Mouse (Mus musculus): ENCODE data around the gene Gfi1b. TPM values are rescaled to one million over a fixed set of nuclear protein-coding genes. Genes with fewer than 3 reads are reported as not detected.

Gene Gfi1b
- polyA plus RNA-seq, 1 experiment from 2014 or later = 0.09 TPM

DNA sequence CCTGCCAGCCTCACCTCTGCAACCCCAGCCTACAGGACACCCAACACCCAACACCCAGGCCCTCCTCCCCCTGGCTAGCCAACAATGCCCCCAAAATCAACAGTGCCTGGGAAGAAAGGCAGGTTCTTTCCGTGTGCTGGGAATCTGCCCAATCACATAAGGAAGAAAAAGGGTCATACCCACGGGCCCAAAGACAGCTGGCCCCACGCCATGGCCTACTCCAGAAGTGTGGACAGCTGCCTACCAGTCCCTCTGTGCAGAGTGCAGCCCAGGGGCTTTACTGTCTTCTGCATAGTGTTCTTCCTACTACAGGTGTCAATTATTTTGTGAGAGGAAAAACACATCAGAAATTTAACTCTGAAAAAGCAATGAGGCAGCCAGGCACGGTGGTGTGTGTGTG, 46.4 kb downstream of the Gfi1b start:
- WGBS = 82% methylated on average over 4 of the region's 4 CpGs
- no peak overlapping the region for H3K4me2 ChIP-seq (ENCODE audit: low read length)
- H3K4me3 ChIP-seq (replicated peaks; ENCODE audit: low read depth, low read length) = no peak overlapping the region
- no peaks in the 10 kb centered on the region for H3K9me3 ChIP-seq (replicated peaks; ENCODE audit: low read length)
- H3K36me3 ChIP-seq (ENCODE audit: insufficient read depth, low read length) = peaks cover 53% of the 10 kb centered on the region
- ATAC-seq (replicated peaks; ENCODE audit: low FRiP score, low read depth) (no peak), DNase-seq (ENCODE audit: low spot score) (no peak)
- no peaks in the 10 kb centered on the region for H3K27me3 ChIP-seq (ENCODE audit: insufficient read depth, low read length)
- no peak overlapping the region for H3K9ac ChIP-seq (ENCODE audit: low read depth, low read length)
- no peak for TF ChIP-seq CTCF (IDR thresholded peaks at IDR 0.05; ENCODE audit: low read depth)
- no peak overlapping the region for H3K27ac ChIP-seq
- no peaks in the 10 kb centered on the region for H3K4me1 ChIP-seq (replicated peaks; ENCODE audit: insufficient read depth, low read length)

DNA sequence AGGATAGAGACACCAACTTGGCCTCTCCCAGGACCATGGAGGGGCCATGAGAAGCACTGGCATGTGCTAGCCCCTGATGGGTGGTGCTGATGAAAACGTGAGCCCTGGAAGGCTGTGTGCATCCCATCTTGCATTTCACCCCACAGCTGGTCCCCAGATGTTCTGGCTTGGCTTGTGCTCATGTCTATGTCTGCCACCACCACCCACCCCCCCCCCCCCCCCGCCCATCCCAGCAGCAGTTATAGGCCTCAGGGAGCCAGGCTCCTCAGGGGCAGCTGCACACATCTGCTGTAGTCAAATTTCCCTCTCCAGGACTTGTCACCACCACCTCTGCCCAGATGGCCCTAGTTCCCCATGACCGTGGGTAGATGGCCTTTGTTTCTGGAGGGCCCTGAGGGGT, 51.9 kb downstream of the Gfi1b start:
- Histone ChIP-seq H3K36me3 (ENCODE audit: insufficient read depth, low read length) (peaks cover 60% of the 10 kb centered on the region), H3K27me3 (ENCODE audit: insufficient read depth, low read length) (no peaks in the 10 kb centered on the region), H3K9ac (ENCODE audit: low read depth, low read length) (no peak overlapping the region), H3K9me3 (replicated peaks; ENCODE audit: low read length) (no peaks in the 10 kb centered on the region), H3K27ac (no peak overlapping the region), H3K4me3 (replicated peaks; ENCODE audit: low read depth, low read length) (no peak overlapping the region), H3K4me2 (ENCODE audit: low read length) (no peak overlapping the region), H3K4me1 (replicated peaks; ENCODE audit: insufficient read depth, low read length) (no peaks in the 10 kb centered on the region)
- DNase-seq (ENCODE audit: low spot score) (no peak), ATAC-seq (replicated peaks; ENCODE audit: low FRiP score, low read depth) (no peak)
- 74% methylated on average over 2 of the region's 3 CpGs for WGBS
- TF ChIP-seq CTCF (IDR thresholded peaks at IDR 0.05; ENCODE audit: low read depth) = no peak

DNA sequence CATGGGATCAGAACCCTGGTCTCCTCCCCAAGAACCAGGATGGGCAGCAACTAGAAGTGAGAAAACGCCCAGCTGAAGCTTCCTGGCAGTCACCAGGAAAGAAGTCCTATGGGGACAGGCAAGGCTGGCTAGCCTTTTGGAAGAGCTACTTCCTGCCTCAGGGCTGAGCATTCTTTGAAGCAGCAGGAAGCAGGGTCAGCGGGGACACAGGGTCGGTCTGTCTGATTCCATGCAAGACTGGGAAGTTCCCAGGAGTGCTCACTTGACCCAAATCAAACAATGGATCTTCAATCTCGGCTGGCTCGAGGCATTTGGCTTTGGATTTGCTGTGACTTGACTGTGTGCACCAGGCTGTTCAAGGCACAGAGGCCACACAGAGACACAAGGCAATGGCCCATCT, 55.2 kb downstream of the Gfi1b start:
- DNase-seq (ENCODE audit: low spot score) = peak; percentile 42
- WGBS = 62% methylated on average over 5 of the region's 5 CpGs
- no peaks in the 10 kb centered on the region for H3K4me1 ChIP-seq (replicated peaks; ENCODE audit: insufficient read depth, low read length)
- H3K4me3 ChIP-seq (replicated peaks; ENCODE audit: low read depth, low read length) = no peak overlapping the region
- H3K36me3 ChIP-seq (ENCODE audit: insufficient read depth, low read length) = peaks cover 42% of the 10 kb centered on the region
- no peak overlapping the region for H3K4me2 ChIP-seq (ENCODE audit: low read length)
- ATAC-seq (replicated peaks; ENCODE audit: low FRiP score, low read depth) = no peak
- no peak overlapping the region for H3K9ac ChIP-seq (ENCODE audit: low read depth, low read length)
- no peak for TF ChIP-seq CTCF (IDR thresholded peaks at IDR 0.05; ENCODE audit: low read depth)
- H3K27me3 ChIP-seq (ENCODE audit: insufficient read depth, low read length) = no peaks in the 10 kb centered on the region
- no peaks in the 10 kb centered on the region for H3K9me3 ChIP-seq (replicated peaks; ENCODE audit: low read length)
- H3K27ac ChIP-seq = no peak overlapping the region

DNA sequence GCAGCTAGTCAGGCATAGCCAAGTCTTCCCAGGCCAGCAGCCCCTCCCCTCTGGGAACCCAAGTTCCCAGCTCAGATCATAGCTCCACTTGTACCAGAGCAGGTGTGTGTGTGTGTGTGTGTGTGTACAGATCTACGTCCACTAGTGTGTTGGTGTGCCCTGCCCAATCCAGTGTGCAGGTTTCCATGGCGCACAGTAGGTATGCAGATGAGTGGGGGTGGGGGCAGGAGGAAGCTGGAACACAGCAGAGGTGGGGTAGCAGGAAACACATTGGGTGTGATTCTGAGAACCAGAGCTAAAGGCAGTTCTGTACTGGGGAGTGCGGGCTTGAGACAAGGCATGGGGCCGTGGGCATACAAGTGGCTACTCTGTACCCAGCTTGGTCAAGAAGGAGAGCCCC, 57.4 kb downstream of the Gfi1b start:
- DNase-seq (ENCODE audit: low spot score) (no peak), ATAC-seq (replicated peaks; ENCODE audit: low FRiP score, low read depth) (0 out of 2 replicates have a peak, but pooled peaks have one; percentile 15)
- Histone ChIP-seq H3K9ac (ENCODE audit: low read depth, low read length) (no peak overlapping the region), H3K4me2 (ENCODE audit: low read length) (no peak overlapping the region), H3K27me3 (ENCODE audit: insufficient read depth, low read length) (no peaks in the 10 kb centered on the region), H3K27ac (no peak overlapping the region), H3K9me3 (replicated peaks; ENCODE audit: low read length) (no peaks in the 10 kb centered on the region), H3K4me1 (replicated peaks; ENCODE audit: insufficient read depth, low read length) (no peaks in the 10 kb centered on the region), H3K36me3 (ENCODE audit: insufficient read depth, low read length) (peaks cover 29% of the 10 kb centered on the region), H3K4me3 (replicated peaks; ENCODE audit: low read depth, low read length) (no peak overlapping the region)
- no peak for TF ChIP-seq CTCF (IDR thresholded peaks at IDR 0.05; ENCODE audit: low read depth)
- 91% methylated on average over 4 of the region's 4 CpGs for WGBS

GRCm38 (mm10) chr2:28563830-28564229, 58.0 kb downstream of the Gfi1b start:
- Histone ChIP-seq H3K9me3 (replicated peaks; ENCODE audit: low read length) (no peaks in the 10 kb centered on the region), H3K4me1 (replicated peaks; ENCODE audit: insufficient read depth, low read length) (no peaks in the 10 kb centered on the region), H3K4me2 (ENCODE audit: low read length) (no peak overlapping the region), H3K4me3 (replicated peaks; ENCODE audit: low read depth, low read length) (no peak overlapping the region), H3K9ac (ENCODE audit: low read depth, low read length) (no peak overlapping the region), H3K27me3 (ENCODE audit: insufficient read depth, low read length) (no peaks in the 10 kb centered on the region), H3K36me3 (ENCODE audit: insufficient read depth, low read length) (peaks cover 24% of the 10 kb centered on the region), H3K27ac (no peak overlapping the region)
- no peak for TF ChIP-seq CTCF (IDR thresholded peaks at IDR 0.05; ENCODE audit: low read depth)
- ATAC-seq (replicated peaks; ENCODE audit: low FRiP score, low read depth) = no peak
- DNase-seq (ENCODE audit: low spot score) = no peak

DNA sequence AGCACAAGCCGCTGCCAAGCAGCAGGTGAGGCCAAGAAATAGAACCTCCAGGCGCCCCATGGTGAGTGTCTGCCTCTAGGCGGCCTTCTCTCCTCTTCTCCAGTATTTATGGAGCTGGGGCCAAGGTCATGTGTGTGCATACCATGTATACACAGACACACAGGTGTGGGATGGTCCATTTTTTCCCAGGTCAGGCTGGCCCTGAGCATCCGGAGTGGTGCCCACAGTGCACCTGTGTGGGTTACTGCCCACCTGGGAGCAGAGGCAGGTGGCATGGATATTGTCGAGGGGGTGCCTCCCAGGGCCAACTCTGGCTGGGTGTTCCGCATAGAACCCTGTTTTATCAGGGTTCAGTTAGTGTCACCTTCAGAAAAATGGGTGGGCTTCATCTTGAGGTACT, 58.5 kb downstream of the Gfi1b start, which contains the start of gene Cel:
TSS of gene Cel (minus strand) at position 101 of the 400 bp plus-strand sequence.
- no peaks in the 10 kb centered on the region for H3K9me3 ChIP-seq (replicated peaks; ENCODE audit: low read length)
- no peak for ATAC-seq (replicated peaks; ENCODE audit: low FRiP score, low read depth)
- TF ChIP-seq CTCF (IDR thresholded peaks at IDR 0.05; ENCODE audit: low read depth) = no peak

More for the DNA sequence above, 58.5 kb downstream of the Gfi1b start, which contains the start of gene Cel:
- H3K27me3 ChIP-seq (ENCODE audit: insufficient read depth, low read length) = no peaks in the 10 kb centered on the region
- WGBS = 67% methylated on average over 6 of the region's 6 CpGs
- peaks cover 19% of the 10 kb centered on the region for H3K36me3 ChIP-seq (ENCODE audit: insufficient read depth, low read length)
- H3K9ac ChIP-seq (ENCODE audit: low read depth, low read length) = no peak within 1 kb of the TSS
- H3K4me2 ChIP-seq (ENCODE audit: low read length) = no peak within 1 kb of the TSS
- H3K4me1 ChIP-seq (replicated peaks; ENCODE audit: insufficient read depth, low read length) = no peaks in the 10 kb centered on the region
- no peak within 1 kb of the TSS for H3K27ac ChIP-seq
- DNase-seq (ENCODE audit: low spot score) = no peak
- H3K4me3 ChIP-seq (replicated peaks; ENCODE audit: low read depth, low read length) = no peak within 1 kb of the TSS

Small RNAs within 50 kb of the gene (microRNA-seq; reads per million reads assigned to microRNA genes)
- gene Gm22824 = not detected

Other genes with a start within 250 kb of the Gfi1b start
- gene Ppp1r26, start 175.2 kb downstream of the Gfi1b start, polyA plus RNA-seq (2015; fragmentation: Nextera tagmentation; extraction: Ambion mirVana) = 2.4 and 2.8 TPM in 2 replicates
- gene 1700007K13Rik, start 155.7 kb downstream of the Gfi1b start, polyA plus RNA-seq (2015; fragmentation: Nextera tagmentation; extraction: Ambion mirVana) = 0.22 and 0.49 TPM in 2 replicates
- gene Mrps2, start 153.9 kb downstream of the Gfi1b start, polyA plus RNA-seq (2015; fragmentation: Nextera tagmentation; extraction: Ambion mirVana) = 51.9 and 54.1 TPM in 2 replicates
- 2.4 and 3.8 TPM in 2 replicates for gene Gbgt1, start 125.1 kb downstream of the Gfi1b start, polyA plus RNA-seq (2015; fragmentation: Nextera tagmentation; extraction: Ambion mirVana)
- 10.2 and 11.1 TPM in 2 replicates for gene Gm10134, start 115.9 kb downstream of the Gfi1b start, polyA plus RNA-seq (2015; fragmentation: Nextera tagmentation; extraction: Ambion mirVana)
- 16.0 and 18.1 TPM in 2 replicates for gene Ralgds, start 108.9 kb downstream of the Gfi1b start, polyA plus RNA-seq (2015; fragmentation: Nextera tagmentation; extraction: Ambion mirVana)
- not detected in 2 replicates for gene Cel, start 58.6 kb downstream of the Gfi1b start, polyA plus RNA-seq (2015; fragmentation: Nextera tagmentation; extraction: Ambion mirVana)
- gene Gtf3c5, start 38.2 kb downstream of the Gfi1b start, polyA plus RNA-seq (2015; fragmentation: Nextera tagmentation; extraction: Ambion mirVana) = 19.6 and 22.4 TPM in 2 replicates
- gene Tsc1, start 19.2 kb upstream of the Gfi1b start, polyA plus RNA-seq (2015; fragmentation: Nextera tagmentation; extraction: Ambion mirVana) = 9.5 and 10.6 TPM in 2 replicates
- gene Spaca9, start 77.7 kb upstream of the Gfi1b start, polyA plus RNA-seq (2015; fragmentation: Nextera tagmentation; extraction: Ambion mirVana) = 2.0 and 2.5 TPM in 2 replicates
- 1.2 and 1.3 TPM in 2 replicates for gene Ak8, start 78.2 kb upstream of the Gfi1b start, polyA plus RNA-seq (2015; fragmentation: Nextera tagmentation; extraction: Ambion mirVana)
- 9.3 and 9.9 TPM in 2 replicates for gene Gtf3c4, start 218.4 kb upstream of the Gfi1b start, polyA plus RNA-seq (2015; fragmentation: Nextera tagmentation; extraction: Ambion mirVana)
- gene Ddx31, start 218.4 kb upstream of the Gfi1b start, polyA plus RNA-seq (2015; fragmentation: Nextera tagmentation; extraction: Ambion mirVana) = 8.7 and 9.7 TPM in 2 replicates

All from kidney, postnatal 0 days (tissue).